Mouse (Mus musculus) liver, embryonic 11.5 days (tissue): Measurements from ENCODE around the gene Terb2. TPM values are rescaled to one million over a fixed set of nuclear protein-coding genes. Genes with fewer than 3 reads are reported as not detected.
"Not testable (repeated sequence)": the region's sequence is repeated elsewhere in the genome, so short reads cannot be mapped to it uniquely, and the experiment has no call there.

Experiments used
- ATAC-seq: fragments of 200-750 bp; cut with Nextera tagmentation; replicated peaks from 2 replicates; pipeline ENCODE4 v1.8.0; 2017; ENCODE audit warnings: moderate number of reproducible peaks, mild to moderate bottlenecking, moderate TSS enrichment, moderate library complexity; ENCODE audit not compliant: low FRiP score
- DNase-seq: peaks from one replicate; pipeline ENCODE4 v3.0.0-alpha.2; 2017; ENCODE audit warnings: low spot score
- H3K27ac ChIP-seq: fragments of 300-500 bp; sonication (generic); 2 replicates; pipeline ENCODE4 v1.5.1; 2014; ENCODE audit warnings: mild to moderate bottlenecking, low read depth, low read length, control low read depth
- H3K27me3 ChIP-seq: fragments of 300-500 bp; sonication (generic); replicated peaks from 2 replicates; pipeline ENCODE4 v1.6.1; 2014; ENCODE audit warnings: low read length, mixed read lengths; ENCODE audit not compliant: control insufficient read depth, insufficient read depth
- H3K36me3 ChIP-seq: fragments of 300-500 bp; sonication (generic); 2 replicates; pipeline ENCODE4 v1.6.1; 2014; ENCODE audit warnings: mild to moderate bottlenecking, low read length, moderate library complexity, mixed read lengths; ENCODE audit not compliant: control insufficient read depth, insufficient read depth
- H3K4me1 ChIP-seq: fragments of 300-500 bp; sonication (generic); replicated peaks from 2 replicates; pipeline ENCODE4 v1.6.1; 2014; ENCODE audit warnings: low read length, mixed read lengths; ENCODE audit not compliant: control insufficient read depth, insufficient read depth
- H3K4me2 ChIP-seq: fragments of 300-500 bp; sonication (generic); 2 replicates; pipeline ENCODE4 v1.6.1; 2014; ENCODE audit warnings: mild to moderate bottlenecking, control low read depth, moderate library complexity
- H3K4me3 ChIP-seq: fragments of 300-500 bp; sonication (generic); 2 replicates; pipeline ENCODE4 v1.5.1; 2014; ENCODE audit warnings: low read depth, low read length, control low read depth
- H3K9ac ChIP-seq: fragments of 300-500 bp; sonication (generic); 2 replicates; pipeline ENCODE4 v1.6.1; 2014; ENCODE audit warnings: low read depth, low read length, control low read depth
- H3K9me3 ChIP-seq: fragments of 300-500 bp; sonication (generic); 2 replicates; pipeline ENCODE4 v1.6.1; 2016; ENCODE audit warnings: low read length, inconsistent platforms, mixed read lengths; ENCODE audit not compliant: control insufficient read depth
- WGBS: fragments of 180-500 bp; shearing (Covaris S2); extraction: QIAGEN DNeasy Blood & Tissue Kit; methylation state at CpG from one replicate; pipeline ENCODE4 v1.1.7; 2014; 5-methylcytosine and 5-hydroxymethylcytosine counted together
- polyA plus RNA-seq: library from polyadenylated mRNA; unstranded; fragments of >200 nt; fragmentation: Nextera tagmentation; extraction: Ambion mirVana; gene quantifications from 2 replicates; pipeline ENCODE4 v1.2.1, GENCODE M21; 2014

Terb2 gene
- polyA plus RNA-seq, 1 experiment from 2014 or later = not detected

- DNase-seq = no peak
- no peaks in the 10 kb centered on the region for H3K9me3 ChIP-seq
- no peaks in the 10 kb centered on the region for H3K27me3 ChIP-seq
- H3K4me1 ChIP-seq = no peaks in the 10 kb centered on the region
- H3K9ac ChIP-seq = no peak overlapping the region
- no peak overlapping the region for H3K27ac ChIP-seq
- no peaks in the 10 kb centered on the region for H3K36me3 ChIP-seq
- WGBS = 84% methylated on average over 3 of the region's 3 CpGs
- H3K4me2 ChIP-seq = no peak overlapping the region
- no peak for ATAC-seq
- no peak overlapping the region for H3K4me3 ChIP-seq
These were observed 24.6 kb downstream of the Terb2 start for GRCm38 (mm10) chr2:122210534-122211228.

GRCm38 (mm10) chr2:122217075-122217474 lies 31.0 kb downstream of the Terb2 start:
- 48% methylated on average over 4 of the region's 4 CpGs for WGBS
- H3K27ac ChIP-seq = 0 out of 2 replicates have a peak overlapping the region, but pooled peaks have one; percentile 13
- not testable (repeated sequence) for H3K4me1 ChIP-seq, DNase-seq, H3K27me3 ChIP-seq, H3K36me3 ChIP-seq, H3K9me3 ChIP-seq, H3K9ac ChIP-seq, H3K4me2 ChIP-seq, H3K4me3 ChIP-seq
- ATAC-seq = peak; percentile 89

- no peak overlapping the region; the same call in 1 of the 2 replicates for H3K27ac ChIP-seq
These were observed 32.2 kb downstream of the Terb2 start for GRCm38 (mm10) chr2:122218234-122218633.

GRCm38 (mm10) chr2:122221378-122221777 lies 35.3 kb downstream of the Terb2 start:
- Histone ChIP-seq H3K36me3 (no peaks in the 10 kb centered on the region), H3K4me1 (peaks cover 6% of the 10 kb centered on the region), H3K9ac (no peak overlapping the region), H3K27me3 (no peaks in the 10 kb centered on the region), H3K4me2 (no peak overlapping the region), H3K27ac (no peak overlapping the region), H3K9me3 (no peaks in the 10 kb centered on the region), H3K4me3 (no peak overlapping the region)
- WGBS = 22% methylated on average over 4 of the region's 4 CpGs
- DNase-seq (no peak), ATAC-seq (no peak)

More at GRCm38 (mm10) chr2:122218234-122218633, 32.2 kb downstream of the Terb2 start:
- no peaks in the 10 kb centered on the region for H3K9me3 ChIP-seq
- ATAC-seq (no peak), DNase-seq (no peak)
- H3K4me3 ChIP-seq = no peak overlapping the region
- WGBS = 76% methylated on average over 2 of the region's 2 CpGs
- H3K4me1 ChIP-seq = peaks cover 6% of the 10 kb centered on the region
- H3K4me2 ChIP-seq = no peak overlapping the region
- H3K36me3 ChIP-seq = no peaks in the 10 kb centered on the region
- no peaks in the 10 kb centered on the region for H3K27me3 ChIP-seq
- no peak overlapping the region for H3K9ac ChIP-seq

GRCm38 (mm10) chr2:122221798-122222197 lies 35.7 kb downstream of the Terb2 start:
- Histone ChIP-seq H3K4me2 (no peak overlapping the region), H3K27ac (no peak overlapping the region), H3K4me1 (peaks cover 6% of the 10 kb centered on the region), H3K36me3 (no peaks in the 10 kb centered on the region), H3K9me3 (no peaks in the 10 kb centered on the region), H3K4me3 (no peak overlapping the region), H3K27me3 (no peaks in the 10 kb centered on the region), H3K9ac (no peak overlapping the region)
- ATAC-seq (peak; percentile 32; the same call in 1 of the 2 replicates), DNase-seq (no peak)
- 38% methylated on average over 5 of the region's 5 CpGs for WGBS

GRCm38 (mm10) chr2:122222272-122222671 lies 36.2 kb downstream of the Terb2 start:
- no peak overlapping the region for H3K4me2 ChIP-seq
- H3K36me3 ChIP-seq = no peaks in the 10 kb centered on the region
- no peak for ATAC-seq
- 59% methylated on average over 5 of the region's 5 CpGs for WGBS
- H3K27me3 ChIP-seq = no peaks in the 10 kb centered on the region
- no peak overlapping the region for H3K9ac ChIP-seq
- no peak overlapping the region for H3K27ac ChIP-seq
- no peak overlapping the region for H3K4me3 ChIP-seq
- no peak for DNase-seq
- peaks cover 6% of the 10 kb centered on the region for H3K4me1 ChIP-seq
- no peaks in the 10 kb centered on the region for H3K9me3 ChIP-seq

GRCm38 (mm10) chr2:122223654-122224053 lies 37.6 kb downstream of the Terb2 start:
- Histone ChIP-seq H3K9me3 (no peaks in the 10 kb centered on the region), H3K4me2 (no peak overlapping the region), H3K9ac (no peak overlapping the region), H3K36me3 (no peaks in the 10 kb centered on the region), H3K27ac (no peak overlapping the region), H3K27me3 (no peaks in the 10 kb centered on the region), H3K4me3 (no peak overlapping the region), H3K4me1 (peaks cover 6% of the 10 kb centered on the region)
- ATAC-seq = peak; percentile 64
- DNase-seq = no peak

- DNase-seq (no peak), ATAC-seq (no peak)
- 76% methylated on average over 6 of the region's 6 CpGs for WGBS
- no peak overlapping the region for H3K4me3 ChIP-seq
- H3K9me3 ChIP-seq = no peaks in the 10 kb centered on the region
- H3K9ac ChIP-seq = no peak overlapping the region
- no peaks in the 10 kb centered on the region for H3K36me3 ChIP-seq
- no peak overlapping the region for H3K4me2 ChIP-seq
- H3K27ac ChIP-seq = no peak overlapping the region
- no peaks in the 10 kb centered on the region for H3K27me3 ChIP-seq
- peaks cover 4% of the 10 kb centered on the region; the same call in 1 of the 2 replicates for H3K4me1 ChIP-seq
These were observed 44.3 kb downstream of the Terb2 start for GRCm38 (mm10) chr2:122230395-122230794.

GRCm38 (mm10) chr2:122231616-122232015 lies 45.5 kb downstream of the Terb2 start:
- WGBS = 89% methylated on average over 9 of the region's 9 CpGs
- no peak overlapping the region for H3K9ac ChIP-seq
- H3K4me1 ChIP-seq = peaks cover 9% of the 10 kb centered on the region
- H3K36me3 ChIP-seq = no peaks in the 10 kb centered on the region
- no peaks in the 10 kb centered on the region for H3K9me3 ChIP-seq
- H3K27ac ChIP-seq = no peak overlapping the region
- ATAC-seq (no peak), DNase-seq (no peak)
- no peak overlapping the region for H3K4me3 ChIP-seq
- H3K27me3 ChIP-seq = no peaks in the 10 kb centered on the region
- no peak overlapping the region for H3K4me2 ChIP-seq
